ENCODE assay signal across 9 mouse cellular contexts in the genomic region with DNA sequence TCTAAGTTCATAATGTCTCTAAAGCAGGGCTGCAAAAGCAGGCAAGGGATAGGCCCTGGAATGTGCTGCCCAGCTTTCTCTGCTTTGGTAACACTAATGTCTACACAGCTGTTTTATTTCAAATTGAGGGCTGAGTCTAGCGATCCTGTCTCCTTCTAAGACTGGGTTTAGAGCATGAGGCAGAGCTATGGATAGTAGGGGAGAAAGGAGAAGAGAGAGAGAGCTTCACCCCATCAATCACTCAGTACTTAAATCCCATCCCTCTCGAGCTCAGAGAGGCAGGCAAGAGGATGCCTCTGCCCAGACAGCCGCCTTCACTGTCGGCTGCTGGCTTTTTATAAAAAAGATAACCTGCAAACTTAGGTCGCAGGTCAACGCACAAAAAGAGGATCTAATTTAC. TPM values are rescaled to one million over a fixed set of nuclear protein-coding genes. Genes with fewer than 3 reads are reported as not detected.
DNase-seq lines count a peak whose midpoint lies in the region; ATAC-seq and TF ChIP-seq lines count a peak whose summit lies in the region.
"Had no signal": no experiment of that assay in that cellular context is flagged by ENCODE, and none has a peak within 500 bp of the region (broad histone marks: within the 10 kb centered on the region; RNA-seq: fewer than 3 reads in every experiment).

No protein-coding gene starts in this region.

- no peak overlapping the region for H3K27ac ChIP-seq in kidney, postnatal 0 days
- peak overlapping the region; percentile 63 for H3K27ac ChIP-seq in forebrain, embryonic 12.5 days
- H3K27ac ChIP-seq in limb, embryonic 14.5 days (replicated peaks; ENCODE audit: low read depth, low read length): no peak overlapping the region
- H3K27ac ChIP-seq in olfactory bulb, adult 2 months (ENCODE audit: insufficient read depth, low read depth, low read length): peak overlapping the region; percentile 100

- 0 out of 2 replicates have a peak, but pooled peaks cover 5% of the 10 kb centered on the region for H3K4me1 ChIP-seq in kidney, postnatal 0 days (replicated peaks; ENCODE audit: insufficient read depth, low read length)
- peaks cover 31% of the 10 kb centered on the region for H3K4me1 ChIP-seq in forebrain, embryonic 12.5 days
- H3K4me1 ChIP-seq in limb, embryonic 14.5 days (ENCODE audit: control insufficient read depth, insufficient read depth, low read length): peaks cover 11% of the 10 kb centered on the region
- H3K4me1 ChIP-seq in olfactory bulb, adult 2 months (ENCODE audit: control insufficient read depth, insufficient read depth, low read length): peaks cover 7% of the 10 kb centered on the region

- TF ChIP-seq POLR2A in limb, embryonic 14.5 days (IDR thresholded peaks at IDR 0.05; ENCODE audit: borderline replicate concordance, extremely low read depth, insufficient read depth, insufficient read length): no peak
- TF ChIP-seq POLR2A in olfactory bulb, adult 2 months (IDR thresholded peaks at IDR 0.05; ENCODE audit: insufficient read depth, low read depth, low read length): no peak

- peak; percentile 80 for DNase-seq in kidney, postnatal 0 days (ENCODE audit: low spot score)
- DNase-seq in kidney, adult 11 months: no peak
- no peak for DNase-seq in limb, embryonic 14.5 days (ENCODE audit: low spot score)
- DNase-seq in adipocyte (ENCODE audit: low spot score): no peak
- DNase-seq in spleen, postnatal 10 days (ENCODE audit: low spot score in 2 of 2): no peak
- no peak for DNase-seq in spleen, postnatal 14 days (ENCODE audit: low spot score in 2 of 2)

- no peak overlapping the region for H3K9ac ChIP-seq in kidney, postnatal 0 days (ENCODE audit: low read depth, low read length)
- peak overlapping the region; percentile 38 for H3K9ac ChIP-seq in forebrain, embryonic 12.5 days
- no peak overlapping the region for H3K9ac ChIP-seq in limb, embryonic 14.5 days (ENCODE audit: low read depth, low read length, severe bottlenecking)

- TF ChIP-seq CTCF in kidney, postnatal 0 days (IDR thresholded peaks at IDR 0.05; ENCODE audit: low read depth): no peak
- no peak for TF ChIP-seq CTCF in olfactory bulb, adult 2 months (IDR thresholded peaks at IDR 0.05; ENCODE audit: insufficient read depth, low read depth, low read length)

- no peak overlapping the region; the same call in 1 of the 2 replicates for H3K4me3 ChIP-seq in kidney, postnatal 0 days (replicated peaks; ENCODE audit: low read depth, low read length)
- peak overlapping the region; percentile 27 for H3K4me3 ChIP-seq in forebrain, embryonic 12.5 days (replicated peaks)
- no peak overlapping the region for H3K4me3 ChIP-seq in limb, embryonic 14.5 days (replicated peaks; ENCODE audit: low read length)
- peak overlapping the region; percentile 58 for H3K4me3 ChIP-seq in olfactory bulb, adult 2 months (ENCODE audit: insufficient read depth, low read depth, low read length)

- H3K9me3 ChIP-seq in kidney, postnatal 0 days (replicated peaks; ENCODE audit: low read length): no peaks in the 10 kb centered on the region
- H3K9me3 ChIP-seq in forebrain, embryonic 12.5 days: no peaks in the 10 kb centered on the region
- H3K9me3 ChIP-seq in limb, embryonic 14.5 days (ENCODE audit: control insufficient read depth, low read length): no peaks in the 10 kb centered on the region
- H3K9me3 ChIP-seq: G1E had no signal

- H3K4me2 ChIP-seq in kidney, postnatal 0 days (ENCODE audit: low read length): 0 out of 2 replicates have a peak overlapping the region, but pooled peaks have one; percentile 0
- peak overlapping the region; percentile 40 for H3K4me2 ChIP-seq in forebrain, embryonic 12.5 days
- 0 out of 2 replicates have a peak overlapping the region, but pooled peaks have one; percentile 8 for H3K4me2 ChIP-seq in limb, embryonic 14.5 days (replicated peaks; ENCODE audit: low read depth, low read length, severe bottlenecking)

- 42% methylated on average over 6 of the region's 6 CpGs for WGBS in kidney, postnatal 0 days
- WGBS in forebrain, embryonic 12.5 days: 21% methylated on average over 6 of the region's 6 CpGs
- 35% methylated on average over 6 of the region's 6 CpGs for whole genome bisulfite sequencing in limb, embryonic 14.5 days
- WGBS in olfactory bulb, adult 2 months: 33% methylated on average over 6 of the region's 6 CpGs

- no peaks in the 10 kb centered on the region for H3K36me3 ChIP-seq in kidney, postnatal 0 days (ENCODE audit: insufficient read depth, low read length)
- no peaks in the 10 kb centered on the region for H3K36me3 ChIP-seq in forebrain, embryonic 12.5 days (replicated peaks)
- H3K36me3 ChIP-seq in limb, embryonic 14.5 days (ENCODE audit: control insufficient read depth, insufficient read depth, low read length): no peaks in the 10 kb centered on the region

- no peaks in the 10 kb centered on the region for H3K27me3 ChIP-seq in kidney, postnatal 0 days (ENCODE audit: insufficient read depth, low read length)
- H3K27me3 ChIP-seq in forebrain, embryonic 12.5 days: peaks cover 13% of the 10 kb centered on the region; the same call in 1 of the 2 replicates
- H3K27me3 ChIP-seq in limb, embryonic 14.5 days (ENCODE audit: control insufficient read depth, insufficient read depth, low read length): peaks cover 4% of the 10 kb centered on the region; the same call in 1 of the 2 replicates

- no peak for ATAC-seq in kidney, postnatal 0 days (replicated peaks; ENCODE audit: low FRiP score, low read depth)
- no peak for ATAC-seq in forebrain, embryonic 12.5 days (ENCODE audit: low FRiP score)
- no peak for ATAC-seq in limb, embryonic 14.5 days (ENCODE audit: low FRiP score, low read depth)

RNA-seq across cellular contexts. Expression of a gene that starts 4.5 kb away (rescaled TPM):
- polyA plus RNA-seq in kidney, postnatal 0 days (2015; fragmentation: Nextera tagmentation; extraction: Ambion mirVana): 21.1 and 21.3 TPM in 2 replicates
- 59.1 and 61.0 TPM in 2 replicates for polyA plus RNA-seq in forebrain, embryonic 12.5 days (2016; fragmentation: Nextera tagmentation; extraction: Ambion mirVana)
- polyA plus RNA-seq in limb, embryonic 14.5 days (2012; rRNA removed): 30.7 and 34.7 TPM in 2 replicates
- polyA plus RNA-seq in limb, embryonic 14.5 days (2014; fragmentation: Nextera tagmentation; extraction: Ambion mirVana): 25.0 and 26.7 TPM in 2 replicates
- polyA plus RNA-seq in olfactory bulb, adult 2 months (2012; ENCODE audit: insufficient read depth, insufficient read length, low replicate concordance, missing spikeins): not detected in 2 replicates

RNA-seq across cellular contexts. Expression of a gene that starts 38.2 kb away (rescaled TPM):
- 86.2 and 92.3 TPM in 2 replicates for polyA plus RNA-seq in kidney, postnatal 0 days (2015; fragmentation: Nextera tagmentation; extraction: Ambion mirVana)
- 109 and 110 TPM in 2 replicates for polyA plus RNA-seq in forebrain, embryonic 12.5 days (2016; fragmentation: Nextera tagmentation; extraction: Ambion mirVana)
- 61.1 and 66.1 TPM in 2 replicates for polyA plus RNA-seq in limb, embryonic 14.5 days (2012; rRNA removed)
- polyA plus RNA-seq in limb, embryonic 14.5 days (2014; fragmentation: Nextera tagmentation; extraction: Ambion mirVana): 98.9 and 110 TPM in 2 replicates
- not detected in 2 replicates for polyA plus RNA-seq in olfactory bulb, adult 2 months (2012; ENCODE audit: insufficient read depth, insufficient read length, low replicate concordance, missing spikeins)

Comparison
In these comparisons a context has a peak if more than half of its experiments do, and no peak if none do; other contexts are left out.
1. H3K27ac ChIP-seq: peak in forebrain, embryonic 12.5 days (single experiment) and olfactory bulb, adult 2 months (single experiment); none in kidney, postnatal 0 days (single experiment) and limb, embryonic 14.5 days (single experiment).
2. H3K4me3 ChIP-seq: peak in forebrain, embryonic 12.5 days (single experiment) and olfactory bulb, adult 2 months (single experiment); none in kidney, postnatal 0 days (single experiment) and limb, embryonic 14.5 days (single experiment).
3. RNA of a gene that starts 38.2 kb away (polyA plus RNA-seq): 109 to 110 TPM in forebrain, embryonic 12.5 days, 61.1 to 110 TPM in limb, embryonic 14.5 days and 86.2 to 92.3 TPM in kidney, postnatal 0 days; not detected in olfactory bulb, adult 2 months; every median in the first group is over 10 times any median in the second.
4. Peak in every context shown above with its lines, with median percentiles within 50 percentile points of each other: H3K4me2 ChIP-seq.